Mouse (Mus musculus): ENCODE results near the gene P2ry2.

DNA sequence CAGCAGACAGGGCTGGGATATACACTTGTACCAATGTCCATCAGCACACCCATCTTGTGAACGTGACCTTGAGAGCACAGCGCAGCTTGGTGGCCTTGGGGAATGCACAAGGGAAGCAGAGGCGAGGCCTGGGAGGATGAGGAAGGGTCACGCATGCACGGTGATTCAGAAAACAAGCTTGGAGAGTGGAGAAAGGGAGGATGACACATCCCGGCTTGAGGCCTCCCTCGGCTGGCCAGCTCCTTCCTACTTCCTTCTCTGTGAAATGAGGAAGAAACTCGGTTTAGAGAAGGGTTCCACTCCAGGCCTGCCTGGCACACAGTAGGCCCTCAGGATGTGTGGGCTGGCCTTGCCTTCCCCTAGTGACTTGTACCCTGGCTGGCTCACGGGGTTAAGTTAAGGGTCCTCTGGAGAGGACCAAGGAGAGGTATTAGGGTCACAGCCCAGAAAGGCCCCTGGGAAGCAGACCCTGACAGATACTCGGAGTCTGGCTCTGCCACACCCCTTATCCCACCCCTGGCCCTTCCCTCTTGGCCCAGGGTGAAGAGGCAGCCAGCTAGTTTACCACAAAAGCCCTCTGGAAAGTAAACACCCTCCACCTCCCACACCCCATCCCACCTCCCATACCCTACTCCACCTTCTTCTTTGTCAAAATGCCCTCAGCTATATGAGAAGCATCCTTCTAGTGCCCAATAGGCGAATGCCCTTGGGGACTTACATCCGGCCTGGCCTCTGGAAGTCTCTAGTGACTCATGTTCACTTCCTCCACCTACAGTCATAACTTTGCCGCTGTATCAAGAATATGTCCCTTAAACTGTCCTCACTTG lies 38.3 kb upstream of the P2ry2 start:
- TF ChIP-seq CTCF (IDR thresholded peaks at IDR 0.05; ENCODE audit: low read depth, low read length) (no peak), POLR2A (IDR thresholded peaks at IDR 0.05; ENCODE audit: extremely low read depth, insufficient read depth, low read length) (no peak)

Measured in liver, adult 2 months (tissue).